Mouse (Mus musculus): ENCODE results near the gene Gzmc. TPM values are rescaled to one million over a fixed set of nuclear protein-coding genes. Genes with fewer than 3 reads are reported as not detected.
"Not testable (repeated sequence)": the region's sequence is repeated elsewhere in the genome, so short reads cannot be mapped to it uniquely, and the experiment has no call there.

The Gzmc gene
- polyA plus RNA-seq (2015; fragmentation: Nextera tagmentation; extraction: Ambion mirVana) = not detected in 2 replicates

DNA sequence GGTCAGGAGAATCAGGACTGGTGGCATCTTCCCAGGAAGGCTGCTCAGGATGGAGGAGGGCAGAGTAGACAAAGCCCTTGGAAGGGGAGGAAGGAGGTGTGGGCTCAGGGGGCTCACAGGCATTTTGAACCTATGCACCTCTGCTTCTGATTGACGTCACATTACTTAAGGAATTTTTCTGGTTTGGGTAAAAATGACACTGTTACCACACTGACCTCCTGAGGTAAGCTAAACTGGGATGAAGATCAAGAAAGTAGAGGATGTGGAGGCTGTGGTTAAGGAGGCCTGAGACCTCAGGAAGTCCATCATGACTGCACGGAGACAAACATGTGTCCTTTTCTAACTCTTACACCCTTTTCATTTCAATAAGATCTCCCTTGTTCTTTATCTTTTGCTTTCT, at the start of gene Gzmc:
Gzmc (minus strand) TSS at position 101 of the 400 bp plus-strand sequence.
- WGBS = 80% methylated on average over 2 of the region's 2 CpGs
- Histone ChIP-seq H3K4me1 (replicated peaks; ENCODE audit: control insufficient read depth, insufficient read depth, low read length) (no peaks in the 10 kb centered on the region), H3K9ac (replicated peaks; ENCODE audit: low read depth, low read length) (no peak within 1 kb of the TSS), H3K4me2 (ENCODE audit: low read length) (no peak within 1 kb of the TSS), H3K27me3 (replicated peaks; ENCODE audit: control insufficient read depth, insufficient read depth, low read length) (no peaks in the 10 kb centered on the region), H3K27ac (ENCODE audit: low read length) (no peak within 1 kb of the TSS), H3K4me3 (replicated peaks; ENCODE audit: low read length) (no peak within 1 kb of the TSS), H3K36me3 (ENCODE audit: control insufficient read depth, insufficient read depth) (no peaks in the 10 kb centered on the region), H3K9me3 (ENCODE audit: control insufficient read depth, low read length) (no peaks in the 10 kb centered on the region)
- ATAC-seq = no peak

DNA sequence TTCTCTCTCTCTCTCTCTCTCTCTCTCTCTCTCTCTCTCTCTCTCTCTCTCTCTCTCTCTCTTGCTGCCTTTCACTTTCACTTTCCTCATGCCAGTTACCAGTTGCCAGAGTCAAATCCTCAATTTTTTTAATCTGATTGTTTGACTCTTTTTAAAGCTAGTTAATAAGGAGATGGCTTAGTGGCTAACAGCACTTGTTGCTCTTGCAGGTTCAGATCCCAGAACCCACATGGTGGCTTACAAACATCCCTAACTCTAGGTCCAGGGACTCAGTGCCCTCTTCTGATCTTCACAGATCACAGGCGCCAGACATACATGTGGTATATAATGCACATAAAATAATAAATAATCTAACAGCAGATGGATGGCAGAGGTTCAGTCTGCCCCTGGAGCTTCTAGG, 49.4 kb upstream of the Gzmc start:
- H3K27ac ChIP-seq (ENCODE audit: low read length) = no peak overlapping the region
- no peak for ATAC-seq
- H3K4me3 ChIP-seq (replicated peaks; ENCODE audit: low read length) = no peak overlapping the region
- H3K36me3 ChIP-seq (ENCODE audit: control insufficient read depth, insufficient read depth) = no peaks in the 10 kb centered on the region
- no peaks in the 10 kb centered on the region for H3K9me3 ChIP-seq (ENCODE audit: control insufficient read depth, low read length)
- no peak overlapping the region for H3K9ac ChIP-seq (replicated peaks; ENCODE audit: low read depth, low read length)
- H3K4me2 ChIP-seq (ENCODE audit: low read length) = no peak overlapping the region
- H3K27me3 ChIP-seq (replicated peaks; ENCODE audit: control insufficient read depth, insufficient read depth, low read length) = no peaks in the 10 kb centered on the region
- WGBS = 84% methylated on average over 1 of the region's 1 CpGs
- H3K4me1 ChIP-seq (replicated peaks; ENCODE audit: control insufficient read depth, insufficient read depth, low read length) = no peaks in the 10 kb centered on the region

DNA sequence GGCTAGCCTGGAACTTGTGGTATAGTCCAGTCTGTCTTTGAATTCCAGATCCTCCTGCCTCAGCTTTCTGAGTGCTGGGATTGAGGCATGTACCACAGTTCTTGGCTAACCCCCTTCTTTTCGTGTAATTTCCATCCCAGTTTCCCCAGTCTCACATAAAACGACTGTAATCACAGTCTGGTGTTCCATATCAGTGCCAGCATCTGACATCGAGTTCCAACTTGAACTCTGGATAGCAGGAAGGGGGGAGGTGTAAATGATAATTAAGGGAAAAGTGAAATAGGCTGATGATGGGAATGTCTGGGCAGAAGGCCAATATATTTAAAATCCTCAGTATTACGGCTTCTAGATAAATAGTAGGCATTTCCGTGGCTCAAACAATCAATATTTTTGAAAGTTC, 46.6 kb upstream of the Gzmc start:
- Histone ChIP-seq H3K27ac (ENCODE audit: low read length) (no peak overlapping the region), H3K4me1 (replicated peaks; ENCODE audit: control insufficient read depth, insufficient read depth, low read length) (no peaks in the 10 kb centered on the region), H3K4me2 (ENCODE audit: low read length) (no peak overlapping the region), H3K36me3 (ENCODE audit: control insufficient read depth, insufficient read depth) (no peaks in the 10 kb centered on the region), H3K4me3 (replicated peaks; ENCODE audit: low read length) (no peak overlapping the region), H3K9me3 (ENCODE audit: control insufficient read depth, low read length) (no peaks in the 10 kb centered on the region), H3K27me3 (replicated peaks; ENCODE audit: control insufficient read depth, insufficient read depth, low read length) (no peaks in the 10 kb centered on the region), H3K9ac (replicated peaks; ENCODE audit: low read depth, low read length) (no peak overlapping the region)
- peak; percentile 61 for ATAC-seq
- WGBS = 35% methylated on average over 5 of the region's 5 CpGs

DNA sequence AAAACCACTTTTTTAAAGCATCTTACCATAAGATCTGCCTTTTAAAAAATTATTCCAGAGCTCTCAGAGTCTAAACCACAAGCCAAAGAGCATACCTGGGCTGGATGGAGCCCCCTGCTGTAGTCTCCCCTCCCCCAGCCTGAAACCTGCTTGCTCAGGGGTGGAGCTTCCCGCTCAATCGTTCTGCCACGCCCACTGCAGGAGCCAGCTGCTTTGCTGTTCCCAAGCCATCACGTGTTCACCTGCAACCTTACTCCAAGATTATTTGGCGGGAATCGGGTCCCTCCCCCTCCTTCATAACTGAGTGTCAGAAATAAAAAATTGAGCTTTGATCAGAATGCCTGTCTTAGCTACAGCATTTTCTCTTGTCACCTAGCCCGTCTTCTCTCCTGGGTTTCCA, 44.2 kb upstream of the Gzmc start:
- not testable (repeated sequence) for H3K4me1 ChIP-seq (replicated peaks; ENCODE audit: control insufficient read depth, insufficient read depth, low read length); H3K9ac ChIP-seq (replicated peaks; ENCODE audit: low read depth, low read length); ATAC-seq; H3K27ac ChIP-seq (ENCODE audit: low read length); H3K4me2 ChIP-seq (ENCODE audit: low read length); H3K9me3 ChIP-seq (ENCODE audit: control insufficient read depth, low read length); H3K36me3 ChIP-seq (ENCODE audit: control insufficient read depth, insufficient read depth); H3K4me3 ChIP-seq (replicated peaks; ENCODE audit: low read length); H3K27me3 ChIP-seq (replicated peaks; ENCODE audit: control insufficient read depth, insufficient read depth, low read length)
- WGBS = 47% methylated on average over 7 of the region's 7 CpGs

DNA sequence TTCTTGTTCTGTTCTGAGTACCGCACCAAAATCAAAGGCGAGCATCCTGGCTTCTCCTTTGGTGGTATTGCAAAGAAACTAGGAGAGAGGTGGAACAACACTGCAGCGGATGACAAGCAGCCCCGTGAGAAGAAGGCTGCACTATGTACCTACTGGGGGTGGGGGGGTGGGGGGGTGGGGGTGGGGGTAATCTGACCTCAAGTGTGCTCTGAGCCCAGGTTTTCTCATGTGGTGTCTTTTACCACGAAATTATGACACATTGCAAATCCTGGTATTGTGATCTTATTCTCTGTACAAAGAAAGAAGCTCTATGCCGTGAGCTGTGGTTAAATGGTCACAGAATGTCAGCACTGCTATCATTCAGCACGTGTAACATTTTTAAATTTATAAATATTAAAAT, 41.6 kb upstream of the Gzmc start:
- H3K4me3 ChIP-seq (replicated peaks; ENCODE audit: low read length); H3K4me2 ChIP-seq (ENCODE audit: low read length); H3K27me3 ChIP-seq (replicated peaks; ENCODE audit: control insufficient read depth, insufficient read depth, low read length); H3K9ac ChIP-seq (replicated peaks; ENCODE audit: low read depth, low read length); H3K36me3 ChIP-seq (ENCODE audit: control insufficient read depth, insufficient read depth); H3K27ac ChIP-seq (ENCODE audit: low read length); H3K4me1 ChIP-seq (replicated peaks; ENCODE audit: control insufficient read depth, insufficient read depth, low read length); H3K9me3 ChIP-seq (ENCODE audit: control insufficient read depth, low read length); ATAC-seq: not testable (repeated sequence)
- 79% methylated on average over 7 of the region's 7 CpGs for WGBS

DNA sequence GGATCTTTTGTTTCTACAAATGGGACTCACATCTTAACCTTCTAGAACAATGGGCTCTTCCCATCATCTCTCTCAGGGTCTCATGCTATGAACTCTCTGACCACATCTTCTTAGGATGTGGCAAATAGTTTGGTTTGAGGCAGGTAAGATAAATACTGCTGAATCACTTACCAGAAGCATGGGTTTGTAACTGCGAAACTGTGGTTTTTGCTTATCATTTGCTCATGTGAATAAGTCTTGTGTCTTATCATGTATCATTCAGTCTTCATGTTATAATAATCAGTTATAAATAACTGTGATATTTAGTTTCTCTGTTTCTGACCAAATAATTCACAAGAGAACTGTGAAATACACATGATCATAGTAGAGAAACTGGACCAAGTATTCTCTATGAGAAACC, 31.7 kb upstream of the Gzmc start:
- ATAC-seq = no peak
- H3K9me3 ChIP-seq (ENCODE audit: control insufficient read depth, low read length) = no peaks in the 10 kb centered on the region
- H3K4me2 ChIP-seq (ENCODE audit: low read length) = no peak overlapping the region
- no peaks in the 10 kb centered on the region for H3K36me3 ChIP-seq (ENCODE audit: control insufficient read depth, insufficient read depth)
- WGBS = 96% methylated on average over 1 of the region's 1 CpGs
- no peak overlapping the region for H3K27ac ChIP-seq (ENCODE audit: low read length)
- H3K4me1 ChIP-seq (replicated peaks; ENCODE audit: control insufficient read depth, insufficient read depth, low read length) = no peaks in the 10 kb centered on the region
- no peaks in the 10 kb centered on the region for H3K27me3 ChIP-seq (replicated peaks; ENCODE audit: control insufficient read depth, insufficient read depth, low read length)
- no peak overlapping the region for H3K9ac ChIP-seq (replicated peaks; ENCODE audit: low read depth, low read length)
- no peak overlapping the region for H3K4me3 ChIP-seq (replicated peaks; ENCODE audit: low read length)

DNA sequence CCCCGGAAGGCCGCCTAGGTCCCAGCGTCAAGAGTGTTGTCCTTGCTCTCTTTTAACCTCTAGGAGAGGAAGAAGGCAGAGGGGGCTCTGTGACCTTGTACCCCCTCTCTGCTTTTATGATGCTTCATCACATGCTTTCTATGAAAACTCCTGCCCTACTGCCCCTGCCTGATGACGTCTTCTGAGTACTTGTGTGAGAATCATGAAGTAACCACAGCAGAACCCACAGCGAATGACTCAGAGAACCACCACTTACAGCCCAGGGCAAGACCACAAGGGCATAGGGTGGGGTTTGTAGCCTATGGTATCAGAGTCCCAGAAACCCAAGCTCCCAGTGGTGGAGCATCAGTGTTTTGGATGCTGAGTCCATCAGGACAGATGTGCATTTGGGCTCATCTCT, 27.7 kb upstream of the Gzmc start, which contains the start of gene Gzmb:
Gzmb (minus strand) TSS at position 108 of the 400 bp plus-strand sequence.
- ATAC-seq = no peak
- no peak within 1 kb of the TSS for H3K27ac ChIP-seq (ENCODE audit: low read length)
- H3K9me3 ChIP-seq (ENCODE audit: control insufficient read depth, low read length) = no peaks in the 10 kb centered on the region
- no peak within 1 kb of the TSS for H3K4me3 ChIP-seq (replicated peaks; ENCODE audit: low read length)
- H3K27me3 ChIP-seq (replicated peaks; ENCODE audit: control insufficient read depth, insufficient read depth, low read length) = no peaks in the 10 kb centered on the region
- H3K9ac ChIP-seq (replicated peaks; ENCODE audit: low read depth, low read length) = no peak within 1 kb of the TSS
- H3K4me2 ChIP-seq (ENCODE audit: low read length) = no peak within 1 kb of the TSS
- H3K36me3 ChIP-seq (ENCODE audit: control insufficient read depth, insufficient read depth) = no peaks in the 10 kb centered on the region
- WGBS = 93% methylated on average over 5 of the region's 5 CpGs
- H3K4me1 ChIP-seq (replicated peaks; ENCODE audit: control insufficient read depth, insufficient read depth, low read length) = no peaks in the 10 kb centered on the region

DNA sequence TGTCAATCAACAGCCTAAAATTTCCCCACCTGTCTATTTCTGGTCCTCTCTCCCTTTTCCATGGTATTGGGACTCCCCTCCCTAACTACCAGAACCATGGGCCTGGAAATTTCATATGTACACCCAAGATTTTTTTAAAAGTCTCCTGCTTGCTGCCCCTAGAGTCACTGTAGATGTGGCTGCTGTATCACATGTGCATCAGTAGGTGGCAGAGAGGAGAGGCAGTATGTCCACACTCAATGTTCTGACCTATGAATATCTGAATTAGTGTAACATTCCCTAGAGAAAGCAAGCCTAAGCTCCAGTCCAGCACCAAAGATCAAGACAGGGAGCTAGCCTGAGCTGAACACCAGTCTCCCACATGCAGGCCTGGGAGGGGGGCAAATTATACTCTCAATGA, 6.0 kb upstream of the Gzmc start:
- no peak overlapping the region for H3K27ac ChIP-seq (ENCODE audit: low read length)
- no peak overlapping the region for H3K4me3 ChIP-seq (replicated peaks; ENCODE audit: low read length)
- ATAC-seq = no peak
- no peaks in the 10 kb centered on the region for H3K27me3 ChIP-seq (replicated peaks; ENCODE audit: control insufficient read depth, insufficient read depth, low read length)
- H3K9ac ChIP-seq (replicated peaks; ENCODE audit: low read depth, low read length) = no peak overlapping the region
- no peaks in the 10 kb centered on the region for H3K36me3 ChIP-seq (ENCODE audit: control insufficient read depth, insufficient read depth)
- no peak overlapping the region for H3K4me2 ChIP-seq (ENCODE audit: low read length)
- no peaks in the 10 kb centered on the region for H3K9me3 ChIP-seq (ENCODE audit: control insufficient read depth, low read length)
- H3K4me1 ChIP-seq (replicated peaks; ENCODE audit: control insufficient read depth, insufficient read depth, low read length) = no peaks in the 10 kb centered on the region

DNA sequence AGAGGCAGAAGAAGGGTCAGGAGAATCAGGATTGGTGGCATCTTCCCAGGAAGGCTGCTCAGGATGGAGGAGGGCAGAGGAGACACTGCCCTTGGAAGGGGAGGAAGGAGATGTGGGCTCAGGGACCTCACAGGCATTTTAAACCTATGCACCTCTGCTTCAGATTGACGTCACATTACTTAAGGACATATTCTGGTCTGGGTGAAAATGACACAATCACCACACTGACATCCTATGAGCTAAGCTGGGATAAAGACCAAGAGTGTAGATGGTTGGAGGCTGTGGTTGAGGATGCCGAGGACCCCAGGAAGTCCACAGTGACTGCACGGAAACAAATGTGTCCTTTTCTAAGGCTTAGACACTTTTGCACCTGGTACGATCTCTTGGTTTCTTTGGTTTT, 23.1 kb downstream of the Gzmc start, which contains the start of gene Gzmf:
Gzmf (minus strand) TSS at position 101 of the 400 bp plus-strand sequence.
- Histone ChIP-seq H3K27me3 (replicated peaks; ENCODE audit: control insufficient read depth, insufficient read depth, low read length) (no peaks in the 10 kb centered on the region), H3K36me3 (ENCODE audit: control insufficient read depth, insufficient read depth) (no peaks in the 10 kb centered on the region), H3K4me1 (replicated peaks; ENCODE audit: control insufficient read depth, insufficient read depth, low read length) (no peaks in the 10 kb centered on the region), H3K4me2 (ENCODE audit: low read length) (no peak within 1 kb of the TSS), H3K9ac (replicated peaks; ENCODE audit: low read depth, low read length) (no peak within 1 kb of the TSS), H3K27ac (ENCODE audit: low read length) (no peak within 1 kb of the TSS), H3K4me3 (replicated peaks; ENCODE audit: low read length) (no peak within 1 kb of the TSS), H3K9me3 (ENCODE audit: control insufficient read depth, low read length) (no peaks in the 10 kb centered on the region)
- WGBS = 88% methylated on average over 4 of the region's 4 CpGs
- no peak for ATAC-seq

DNA sequence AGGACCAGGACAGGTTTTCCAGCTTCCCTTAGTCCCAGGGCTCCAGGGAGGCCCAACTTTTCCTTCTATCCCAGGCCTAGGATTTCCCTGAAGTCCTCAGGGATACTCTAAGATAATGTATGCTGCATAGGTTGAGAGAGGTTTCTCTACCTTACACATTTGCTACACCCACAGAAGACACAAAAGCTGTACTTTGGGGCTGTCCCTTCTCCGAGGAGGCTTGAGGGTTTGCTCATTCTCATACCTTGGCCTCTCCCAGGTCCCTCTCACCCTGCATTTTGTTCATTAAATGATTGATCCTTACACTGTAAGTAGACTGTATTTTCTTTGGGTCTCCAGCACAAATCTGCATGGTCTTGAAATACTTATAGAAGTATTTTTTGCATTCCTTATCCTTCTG, 28.8 kb downstream of the Gzmc start:
- Histone ChIP-seq H3K9me3 (ENCODE audit: control insufficient read depth, low read length) (no peaks in the 10 kb centered on the region), H3K4me2 (ENCODE audit: low read length) (no peak overlapping the region), H3K9ac (replicated peaks; ENCODE audit: low read depth, low read length) (no peak overlapping the region), H3K27ac (ENCODE audit: low read length) (no peak overlapping the region), H3K36me3 (ENCODE audit: control insufficient read depth, insufficient read depth) (no peaks in the 10 kb centered on the region), H3K4me1 (replicated peaks; ENCODE audit: control insufficient read depth, insufficient read depth, low read length) (no peaks in the 10 kb centered on the region), H3K27me3 (replicated peaks; ENCODE audit: control insufficient read depth, insufficient read depth, low read length) (no peaks in the 10 kb centered on the region), H3K4me3 (replicated peaks; ENCODE audit: low read length) (no peak overlapping the region)
- no peak for ATAC-seq
- 95% methylated on average over 1 of the region's 1 CpGs for WGBS
